ENCODE assay signal across 9 mouse cellular contexts in the genomic region with DNA sequence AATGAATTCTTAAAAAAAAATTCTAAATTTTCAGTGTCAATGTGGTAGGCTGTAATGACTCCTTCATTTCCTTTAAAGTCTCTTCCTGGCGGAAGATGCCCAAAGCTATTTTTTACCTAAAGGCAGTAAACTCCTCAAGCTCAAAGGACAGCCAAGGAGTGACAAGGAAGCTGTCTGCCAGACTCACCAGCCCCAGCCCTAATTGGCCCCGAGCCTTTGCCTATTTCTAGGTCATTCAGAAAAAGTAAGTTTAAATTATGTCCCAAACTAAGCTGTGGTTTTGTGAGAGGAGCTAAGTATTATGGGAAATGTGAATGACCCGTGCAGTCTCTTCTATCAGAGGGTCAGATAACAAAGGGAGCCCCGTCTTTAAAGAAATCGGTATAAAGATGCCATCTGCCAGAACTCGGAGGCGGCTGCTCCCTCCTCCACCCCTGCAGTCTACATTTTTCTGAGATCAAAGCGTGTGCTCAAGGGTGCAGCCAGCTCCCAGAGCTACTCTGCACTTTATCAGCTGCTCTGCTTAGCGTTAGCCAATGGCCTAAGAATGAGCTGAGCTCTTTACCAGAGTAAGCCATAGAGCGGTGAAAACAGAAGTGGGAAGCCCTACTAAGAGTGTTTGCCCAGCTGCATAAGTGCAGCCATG. TPM values are rescaled to one million over a fixed set of nuclear protein-coding genes. Genes with fewer than 3 reads are reported as not detected.
DNase-seq lines count a peak whose midpoint lies in the region; ATAC-seq lines count a peak whose summit lies in the region.
"Had no signal": no experiment of that assay in that cellular context is flagged by ENCODE, and none has a peak within 500 bp of the region (broad histone marks: within the 10 kb centered on the region; RNA-seq: fewer than 3 reads in every experiment).

No protein-coding gene starts in this region.

- DNase-seq in heart, adult 11 months: peak; percentile 82
- DNase-seq in heart, postnatal 14 days: no peak
- DNase-seq in adrenal gland, adult 2 months: peak; percentile 56
- peak; percentile 65 for DNase-seq in mesoderm, embryonic 11.5 days (ENCODE audit: low read depth, low spot score)
- DNase-seq in gastrocnemius, postnatal 10 days: no peak
- DNase-seq in liver, embryonic 11.5 days (ENCODE audit: low spot score): no peak
- no peak for DNase-seq in gastrocnemius, postnatal 4 days (ENCODE audit: low spot score in 2 of 2)

- no peaks in the 10 kb centered on the region for H3K27me3 ChIP-seq in forebrain, embryonic 15.5 days
- H3K27me3 ChIP-seq in liver, embryonic 11.5 days (replicated peaks; ENCODE audit: control insufficient read depth, insufficient read depth, low read length): no peaks in the 10 kb centered on the region; the same call in 1 of the 2 replicates

- peaks cover 12% of the 10 kb centered on the region for H3K4me1 ChIP-seq in forebrain, embryonic 15.5 days
- H3K4me1 ChIP-seq in liver, embryonic 11.5 days (replicated peaks; ENCODE audit: control insufficient read depth, insufficient read depth, low read length): no peaks in the 10 kb centered on the region

- 11% methylated on average over 10 of the region's 10 CpGs for WGBS in forebrain, embryonic 15.5 days
- WGBS in liver, embryonic 11.5 days: 23% methylated on average over 10 of the region's 10 CpGs

- H3K27ac ChIP-seq in forebrain, embryonic 15.5 days (replicated peaks): peak overlapping the region; percentile 5
- H3K27ac ChIP-seq in liver, embryonic 11.5 days (ENCODE audit: low read depth, low read length): no peak overlapping the region
- H3K27ac ChIP-seq: heart, adult 2 months had no signal

- ATAC-seq in forebrain, embryonic 15.5 days (replicated peaks): peak; percentile 70; the same call in 1 of the 2 replicates
- ATAC-seq in liver, embryonic 11.5 days (replicated peaks; ENCODE audit: low FRiP score): no peak; the same call in 1 of the 2 replicates

- H3K9ac ChIP-seq in forebrain, embryonic 15.5 days (replicated peaks): no peak overlapping the region
- H3K9ac ChIP-seq in liver, embryonic 11.5 days (ENCODE audit: low read depth, low read length): no peak overlapping the region

- intact Hi-C loops in heart, postnatal 14 days (cut with DNase I): no loop called here

- no peak overlapping the region for H3K4me2 ChIP-seq in forebrain, embryonic 15.5 days (replicated peaks)
- no peak overlapping the region for H3K4me2 ChIP-seq in liver, embryonic 11.5 days

- no peaks in the 10 kb centered on the region for H3K36me3 ChIP-seq in forebrain, embryonic 15.5 days
- no peaks in the 10 kb centered on the region for H3K36me3 ChIP-seq in liver, embryonic 11.5 days (ENCODE audit: control insufficient read depth, insufficient read depth, low read length)

- no peaks in the 10 kb centered on the region for H3K9me3 ChIP-seq in forebrain, embryonic 15.5 days
- H3K9me3 ChIP-seq in liver, embryonic 11.5 days (ENCODE audit: control insufficient read depth, low read length): no peaks in the 10 kb centered on the region

- no peak overlapping the region for H3K4me3 ChIP-seq in forebrain, embryonic 15.5 days
- H3K4me3 ChIP-seq in liver, embryonic 11.5 days (ENCODE audit: low read depth, low read length): no peak overlapping the region
- H3K4me3 ChIP-seq: heart, adult 2 months had no signal

RNA-seq across cellular contexts. Expression of a gene that starts 7.9 kb away (rescaled TPM):
- total RNA-seq in heart, postnatal 14 days (2021): 10 to 100 TPM; 76.2 to 76.8 TPM
- total RNA-seq in adrenal gland, adult 2 months (2021): 10 to 100 TPM; 39.1 to 48.5 TPM
- polyA plus RNA-seq in adrenal gland, adult 2 months (2012; rRNA removed): 18.6 and 27.8 TPM in 2 replicates
- polyA plus RNA-seq in forebrain, embryonic 15.5 days (2015; fragmentation: Nextera tagmentation; extraction: Ambion mirVana): 206 and 213 TPM in 2 replicates
- total RNA-seq in gastrocnemius, postnatal 10 days (2021): 10 to 100 TPM; 46.3 to 55.1 TPM
- 27.3 and 29.7 TPM in 2 replicates for polyA plus RNA-seq in liver, embryonic 11.5 days (2014; fragmentation: Nextera tagmentation; extraction: Ambion mirVana)
- total RNA-seq in gastrocnemius, postnatal 4 days (2021): 10 to 100 TPM; 77.1 to 80.7 TPM

Comparison
In these comparisons a context has a peak if more than half of its experiments do, and no peak if none do; other contexts are left out.
1. DNase-seq: peak in heart, adult 11 months (single experiment), adrenal gland, adult 2 months (single experiment) and mesoderm, embryonic 11.5 days (single experiment); none in heart, postnatal 14 days (0 of 2), gastrocnemius, postnatal 10 days (single experiment), liver, embryonic 11.5 days (single experiment) and gastrocnemius, postnatal 4 days (0 of 2).